Mouse (Mus musculus) liver, embryonic 13.5 days (tissue): Measurements from ENCODE around the gene Hydin. TPM values are rescaled to one million over a fixed set of nuclear protein-coding genes. Genes with fewer than 3 reads are reported as not detected.

Source experiments
- ATAC-seq: fragments of 200-750 bp; cut with Nextera tagmentation; 2 replicates; pipeline ENCODE4 v1.8.0; 2017; ENCODE audit warnings: low read depth, mild to moderate bottlenecking, moderate number of reproducible peaks, moderate library complexity
- DNase-seq: peaks from one replicate; pipeline ENCODE4 v3.0.0; 2022
- H3K27ac ChIP-seq: fragments of 300-500 bp; sonication (generic); 2 replicates; pipeline ENCODE4 v1.5.1; 2015; ENCODE audit warnings: moderate library complexity, mild to moderate bottlenecking, inconsistent platforms
- H3K27me3 ChIP-seq: fragments of 300-500 bp; sonication (generic); 2 replicates; pipeline ENCODE4 v1.6.1; 2015; ENCODE audit warnings: mild to moderate bottlenecking, inconsistent platforms
- H3K36me3 ChIP-seq: fragments of 300-500 bp; sonication (generic); 2 replicates; pipeline ENCODE4 v1.6.1; 2015; ENCODE audit warnings: mild to moderate bottlenecking, inconsistent platforms
- H3K4me1 ChIP-seq: fragments of 300-500 bp; sonication (generic); replicated peaks from 2 replicates; pipeline ENCODE4 v1.6.1; 2015; ENCODE audit warnings: inconsistent platforms
- H3K4me2 ChIP-seq: fragments of 300-500 bp; sonication (generic); 2 replicates; pipeline ENCODE4 v1.6.1; 2015; ENCODE audit warnings: inconsistent platforms, mild to moderate bottlenecking, moderate library complexity
- H3K4me3 ChIP-seq: fragments of 300-500 bp; sonication (generic); replicated peaks from 2 replicates; pipeline ENCODE4 v1.5.1; 2015; ENCODE audit warnings: mild to moderate bottlenecking, inconsistent platforms
- H3K9ac ChIP-seq: fragments of 300-500 bp; sonication (generic); 2 replicates; pipeline ENCODE4 v1.6.1; 2015; ENCODE audit warnings: mild to moderate bottlenecking, inconsistent platforms
- H3K9me3 ChIP-seq: fragments of 300-500 bp; sonication (generic); replicated peaks from 2 replicates; pipeline ENCODE4 v1.6.1; 2016; ENCODE audit warnings: inconsistent platforms
- WGBS: fragments of 180-500 bp; shearing (Covaris S2); methylation state at CpG from one replicate; pipeline ENCODE4 v1.1.7; 2015; ENCODE audit not compliant: insufficient replicate concordance; 5-methylcytosine and 5-hydroxymethylcytosine counted together
- microRNA-seq: library from miRNA; unstranded; fragments of <30 nt; microRNA quantifications from one replicate; pipeline ENCODE4, GENCODE M21; 2016
- polyA plus RNA-seq: library from polyadenylated mRNA; unstranded; fragments of >200 nt; fragmentation: Nextera tagmentation; extraction: Ambion mirVana; gene quantifications from 2 replicates; pipeline ENCODE4 v1.2.1, GENCODE M21; 2015

Gene Hydin
- polyA plus RNA-seq, 1 experiment from 2014 or later = 0.06 TPM

DNA sequence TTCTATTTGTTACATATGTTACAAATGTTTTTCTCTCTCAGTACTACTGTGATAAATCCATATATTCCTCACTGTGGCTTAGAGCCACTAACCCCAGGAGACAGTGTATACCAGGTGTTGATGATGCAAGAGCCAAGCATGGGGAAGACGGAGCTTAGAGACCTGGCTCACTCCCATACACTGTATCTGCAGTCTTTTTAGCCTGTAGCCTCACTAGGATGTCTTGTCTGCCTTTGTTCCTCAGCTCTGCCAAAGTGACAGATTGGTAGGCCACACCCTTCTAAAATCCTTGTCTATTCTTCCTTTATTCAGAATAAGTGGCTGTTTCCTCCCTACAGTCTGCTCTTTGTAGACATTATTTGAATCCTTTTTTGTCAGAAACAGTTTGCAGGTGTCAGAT lies 389.1 kb downstream of the Hydin start:
- no peaks in the 10 kb centered on the region for H3K4me1 ChIP-seq
- no peak overlapping the region for H3K4me2 ChIP-seq
- H3K4me3 ChIP-seq = no peak overlapping the region
- H3K27me3 ChIP-seq = no peaks in the 10 kb centered on the region
- H3K9ac ChIP-seq = no peak overlapping the region
- WGBS = 81% methylated on average over 1 of the region's 1 CpGs
- peaks cover 63% of the 10 kb centered on the region for H3K36me3 ChIP-seq
- H3K27ac ChIP-seq = no peak overlapping the region
- DNase-seq (no peak), ATAC-seq (no peak)
- no peaks in the 10 kb centered on the region for H3K9me3 ChIP-seq

DNA sequence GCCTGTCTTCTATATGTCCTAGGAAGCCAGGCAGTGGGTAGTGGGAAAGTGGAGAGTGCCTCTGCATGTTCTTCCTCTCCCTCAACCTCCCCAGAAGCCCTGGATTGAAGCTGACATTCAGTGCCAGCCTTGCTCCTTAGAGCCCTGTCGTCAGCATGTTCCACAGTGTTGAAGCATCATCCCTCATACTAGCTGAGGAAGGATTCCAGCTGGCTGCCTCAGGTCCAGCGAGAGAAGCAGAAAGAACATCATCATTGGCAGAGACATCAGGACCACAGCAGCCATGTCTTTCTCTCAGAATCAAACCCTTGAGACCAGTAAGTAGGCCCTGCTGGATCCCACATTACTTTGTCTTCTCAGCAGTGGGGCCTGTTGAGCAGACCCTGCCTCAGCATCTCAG lies 390.9 kb downstream of the Hydin start:
- no peak for ATAC-seq
- Histone ChIP-seq H3K9me3 (no peaks in the 10 kb centered on the region), H3K27ac (no peak overlapping the region), H3K4me3 (no peak overlapping the region), H3K36me3 (peaks cover 66% of the 10 kb centered on the region), H3K4me2 (no peak overlapping the region), H3K27me3 (no peaks in the 10 kb centered on the region), H3K4me1 (no peaks in the 10 kb centered on the region), H3K9ac (no peak overlapping the region)
- WGBS = 80% methylated on average over 2 of the region's 2 CpGs
- no peak for DNase-seq

Small RNA genes lying within 50 kb of the gene (microRNA-seq; reads per million reads assigned to microRNA genes)
- gene Gm44489 (not detected), gene Gm47306 (not detected)

Other genes with a start within 250 kb of the Hydin start
- gene Chst4, start 227.2 kb upstream of the Hydin start, polyA plus RNA-seq = not detected in 2 replicates
- gene Zfp612, start 187.2 kb upstream of the Hydin start, polyA plus RNA-seq = 0.90 and 0.92 TPM in 2 replicates
- gene Gm21964, start 165.8 kb upstream of the Hydin start, polyA plus RNA-seq = not detected in 2 replicates
- not detected in 2 replicates for gene Gm17720, start 164.2 kb upstream of the Hydin start, polyA plus RNA-seq
- gene Calb2, start 98.8 kb upstream of the Hydin start, polyA plus RNA-seq = not detected in 2 replicates
- gene Cmtr2, start 51.3 kb upstream of the Hydin start, polyA plus RNA-seq = 4.4 and 5.4 TPM in 2 replicates